Mouse (Mus musculus) MEL (cell line): ENCODE measurements around the gene Dnah6. TPM values are rescaled to one million over a fixed set of nuclear protein-coding genes. Genes with fewer than 3 reads are reported as not detected.

ENCODE experiments used
- DNase-seq: peaks from one replicate; pipeline ENCODE4 v3.0.0; 2011; ENCODE audit warnings: low read depth, low spot score
- H3K27ac ChIP-seq: 2 replicates; pipeline ENCODE4 v1.5.1; 2012; ENCODE audit warnings: low read depth, mild to moderate bottlenecking, control low read depth, low read length, moderate library complexity; ENCODE audit not compliant: control insufficient read depth
- H3K27me3 ChIP-seq, 2 experiments: fragments of 150-350 bp in 1 of 2; sonication (generic) in 1 of 2; 2 replicates each; pipeline ENCODE4 v1.6.1; 2012; ENCODE audit warnings: low read length in 2 of 2, mild to moderate bottlenecking in 2 of 2, improper control_type of control experiment in 1 of 2, moderate library complexity in 1 of 2; ENCODE audit not compliant: insufficient read depth in 2 of 2, control insufficient read depth in 1 of 2
- H3K36me3 ChIP-seq, 2 experiments: 2 replicates each; pipeline ENCODE4 v1.6.1; 2012 to 2014; ENCODE audit warnings: low read length in 2 of 2, improper control_type of control experiment in 1 of 2, inconsistent platforms in 1 of 2, mild to moderate bottlenecking in 1 of 2; ENCODE audit not compliant: insufficient read depth in 2 of 2, control insufficient read depth in 1 of 2
- H3K4me1 ChIP-seq, 2 experiments: fragments of 150-350 bp in 1 of 2; sonication (generic) in 1 of 2; 2 replicates each; pipeline ENCODE4 v1.6.1; 2012; ENCODE audit warnings: low read length in 2 of 2, improper control_type of control experiment in 1 of 2, mild to moderate bottlenecking in 1 of 2; ENCODE audit not compliant: insufficient read depth in 2 of 2, control insufficient read depth in 1 of 2
- H3K4me3 ChIP-seq, 2 experiments: fragments of 150-350 bp in 1 of 2; sonication (generic) in 1 of 2; 2 replicates each; pipeline ENCODE4 v1.5.1; 2012; ENCODE audit warnings: low read depth in 2 of 2, low read length in 2 of 2, mild to moderate bottlenecking in 2 of 2, moderate library complexity in 2 of 2, control low read depth in 1 of 2, improper control_type of control experiment in 1 of 2; ENCODE audit not compliant: control insufficient read depth in 1 of 2, insufficient read depth in 1 of 2
- H3K79me2 ChIP-seq: 2 replicates; pipeline ENCODE4 v1.6.1; 2012; ENCODE audit warnings: mild to moderate bottlenecking, low read length, moderate library complexity; ENCODE audit not compliant: control insufficient read depth, poor library complexity, insufficient read depth
- H3K9ac ChIP-seq: 2 replicates; pipeline ENCODE4 v1.6.1; 2012; ENCODE audit warnings: low read depth, mild to moderate bottlenecking, control low read depth, low read length, moderate library complexity; ENCODE audit not compliant: control insufficient read depth, poor library complexity, severe bottlenecking
- H3K9me3 ChIP-seq: fragments of 150-350 bp; sonication (generic); replicated peaks from 2 replicates; pipeline ENCODE4 v1.6.1; 2012; ENCODE audit warnings: mild to moderate bottlenecking, low read length, improper control_type of control experiment, moderate library complexity; ENCODE audit not compliant: insufficient read depth
- CHD2 ChIP-seq: IDR thresholded peaks from 2 replicates; pipeline ENCODE4 v1.6.1; 2011; ENCODE audit warnings: low read length, improper control_type of control experiment
- CTCF ChIP-seq, 3 experiments: IDR thresholded peaks in 2 of 3; conservative IDR thresholded peaks in 1 of 3; 2 replicates each; pipeline ENCODE4 v1.5.1; 2011 to 2012; ENCODE audit warnings: low read length in 3 of 3, low read depth in 2 of 3, mild to moderate bottlenecking in 2 of 3, improper control_type of control experiment in 1 of 3, inconsistent platforms in 1 of 3, mixed read lengths in 1 of 3, moderate library complexity in 1 of 3; ENCODE audit not compliant: control insufficient read depth in 1 of 3, insufficient read depth in 1 of 3, poor library complexity in 1 of 3, severe bottlenecking in 1 of 3
- E2F4 ChIP-seq: IDR thresholded peaks from 2 replicates; pipeline ENCODE4 v1.6.1; 2011; ENCODE audit warnings: low read depth, low read length, improper control_type of control experiment, borderline replicate concordance
- EP300 ChIP-seq, 2 experiments: IDR thresholded peaks; 2 replicates each; pipeline ENCODE4 v1.6.1; 2011; ENCODE audit warnings: improper control_type of control experiment in 2 of 2, low read length in 2 of 2, low read depth in 1 of 2, mild to moderate bottlenecking in 1 of 2
- HCFC1 ChIP-seq: IDR thresholded peaks from 2 replicates; pipeline ENCODE4 v1.6.1; 2012; ENCODE audit warnings: low read depth, mild to moderate bottlenecking, inconsistent platforms, low read length, improper control_type of control experiment, moderate library complexity
- JUND ChIP-seq: IDR thresholded peaks from 2 replicates; pipeline ENCODE4 v1.6.1; 2011; ENCODE audit warnings: low read depth, mild to moderate bottlenecking, improper control_type of control experiment, low read length
- KAT2A ChIP-seq: conservative IDR thresholded peaks from 2 replicates; pipeline ENCODE4 v1.6.1; 2012; ENCODE audit warnings: low read depth, low read length, improper control_type of control experiment, inconsistent platforms
- MAX ChIP-seq: IDR thresholded peaks from 2 replicates; pipeline ENCODE4 v1.6.1; 2011; ENCODE audit warnings: low read length, improper control_type of control experiment
- MXI1 ChIP-seq: IDR thresholded peaks from 2 replicates; pipeline ENCODE4 v1.6.1; 2011; ENCODE audit warnings: mild to moderate bottlenecking, low read depth, low read length, improper control_type of control experiment
- MYC ChIP-seq: IDR thresholded peaks from 2 replicates; pipeline ENCODE4 v1.6.1; 2011; ENCODE audit warnings: low read depth, mild to moderate bottlenecking, low read length, improper control_type of control experiment, moderate library complexity
- NRF1 ChIP-seq: IDR thresholded peaks from 2 replicates; pipeline ENCODE4 v1.6.1; 2014; ENCODE audit warnings: low read depth, mild to moderate bottlenecking, inconsistent platforms, low read length, improper control_type of control experiment, moderate library complexity; ENCODE audit not compliant: poor library complexity, insufficient read depth, severe bottlenecking
- POLR2A ChIP-seq, 2 experiments: IDR thresholded peaks; 2 replicates each; pipeline ENCODE4 v1.6.1; 2011 to 2012; ENCODE audit warnings: low read length in 2 of 2, mild to moderate bottlenecking in 2 of 2, control low read depth in 1 of 2, improper control_type of control experiment in 1 of 2, low read depth in 1 of 2, moderate library complexity in 1 of 2; ENCODE audit not compliant: control insufficient read depth in 1 of 2, insufficient read depth in 1 of 2, poor library complexity in 1 of 2
- POLR2AphosphoS2 ChIP-seq: IDR thresholded peaks from 2 replicates; pipeline ENCODE4 v1.6.1; 2011; ENCODE audit warnings: low read length, improper control_type of control experiment
- POLR2AphosphoS5 ChIP-seq: IDR thresholded peaks from 2 replicates; pipeline ENCODE4 v1.6.1; 2012; ENCODE audit warnings: low read depth, borderline replicate concordance, mild to moderate bottlenecking, inconsistent platforms, low read length, moderate library complexity, mixed read lengths
- RCOR1 ChIP-seq: IDR thresholded peaks from 2 replicates; pipeline ENCODE4 v1.6.1; 2012; ENCODE audit warnings: low read depth, mild to moderate bottlenecking, inconsistent platforms, low read length, improper control_type of control experiment
- SIN3A ChIP-seq: IDR thresholded peaks from 2 replicates; pipeline ENCODE4 v1.6.1; 2012; ENCODE audit warnings: low read length, improper control_type of control experiment, inconsistent platforms
- TAL1 ChIP-seq: IDR thresholded peaks from 2 replicates; pipeline ENCODE4 v1.6.1; 2012; ENCODE audit warnings: mild to moderate bottlenecking, inconsistent platforms, low read length, moderate library complexity, mixed read lengths
- TBP ChIP-seq: IDR thresholded peaks from 2 replicates; pipeline ENCODE4 v1.8.0; 2011; ENCODE audit warnings: low read depth, low read length, improper control_type of control experiment
- TCF12 ChIP-seq: IDR thresholded peaks from 2 replicates; pipeline ENCODE4 v1.6.1; 2014; ENCODE audit warnings: low read depth, mild to moderate bottlenecking, inconsistent platforms, low read length, improper control_type of control experiment, moderate library complexity
- UBTF ChIP-seq: IDR thresholded peaks from 2 replicates; pipeline ENCODE4 v1.6.1; 2012; ENCODE audit warnings: low read depth, mild to moderate bottlenecking, inconsistent platforms, low read length, improper control_type of control experiment, moderate library complexity, borderline replicate concordance; ENCODE audit not compliant: insufficient read depth
- polyA plus RNA-seq, 2 experiments: library from polyadenylated mRNA; stranded (reverse) in 1 of 2; unstranded in 1 of 2; fragments of >175 nt in 1 of 2; fragments of >200 nt in 1 of 2; gene quantifications; 2 replicates each; pipeline versions ENCODE4 v1.2.1 to v1.2.4; 2012; ENCODE audit warnings: low replicate concordance in 2 of 2, low read depth in 1 of 2; ENCODE audit not compliant: insufficient read length in 2 of 2, insufficient read depth in 1 of 2, missing spikeins in 1 of 2
- total RNA-seq: library from RNA; depleted of rRNA; stranded (reverse); fragments of 300-350 nt; gene quantifications from 2 replicates; pipeline ENCODE4 v1.2.3, GENCODE M21; 2012

The Dnah6 gene
- total and polyA plus RNA-seq, 3 experiments, result not detected

GRCm38 (mm10) chr6:73140836-73141235 is 80.6 kb downstream of the Dnah6 start:
- Histone ChIP-seq H3K9ac (no peak overlapping the region), H3K27me3 (no peaks in the 10 kb centered on the region), H3K4me1 (no peaks in the 10 kb centered on the region), H3K27ac (no peak overlapping the region), H3K79me2 (no peaks in the 10 kb centered on the region), H3K36me3 (no peaks in the 10 kb centered on the region), H3K9me3 (no peaks in the 10 kb centered on the region), H3K4me3 (no peak overlapping the region)
- TF ChIP-seq EP300 (IDR thresholded peaks at IDR 0.05; ENCODE audit: low read depth in 1 of 2, low read length in 2 of 2) (no peak), MXI1 (no peak), KAT2A (no peak), TAL1 (no peak), E2F4 (no peak), POLR2AphosphoS5 (no peak), CTCF (IDR thresholded peaks at IDR 0.05 in 2 of 3, conservative IDR thresholded peaks at IDR 0.05 in 1 of 3; ENCODE audit: control insufficient read depth in 1 of 3, insufficient read depth in 1 of 3, low read depth in 2 of 3, low read length in 3 of 3, poor library complexity in 1 of 3, severe bottlenecking in 1 of 3) (no peak), NRF1 (no peak), RCOR1 (no peak), MYC (no peak), POLR2AphosphoS2 (no peak), TCF12 (no peak), CHD2 (no peak), TBP (no peak), POLR2A (IDR thresholded peaks at IDR 0.05; ENCODE audit: control insufficient read depth in 1 of 2, insufficient read depth in 1 of 2, low read depth in 1 of 2, low read length in 2 of 2, poor library complexity in 1 of 2) (no peak)
- DNase-seq, result no peak

DNA sequence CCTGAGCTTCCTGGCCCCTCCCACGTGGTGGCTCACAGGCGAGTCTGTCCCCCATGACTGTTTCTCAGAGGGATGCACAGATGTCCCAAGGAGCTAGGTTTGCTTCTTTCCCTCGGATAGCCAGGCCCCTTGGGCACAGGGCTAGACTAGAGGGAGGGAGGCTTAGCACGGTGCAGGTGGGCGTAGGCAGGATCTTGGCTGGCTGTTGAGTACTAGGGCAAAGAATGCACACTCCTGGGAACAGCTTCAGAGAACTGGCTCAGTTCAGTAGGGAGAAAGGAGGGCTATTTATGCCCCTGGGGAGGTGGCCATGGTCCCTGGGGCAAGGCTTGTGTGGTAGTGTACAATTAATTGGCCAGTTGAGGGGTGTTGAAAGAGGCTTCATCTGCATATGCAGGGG is 88.7 kb downstream of the Dnah6 start:
- no peaks in the 10 kb centered on the region for H3K27me3 ChIP-seq
- no peaks in the 10 kb centered on the region for H3K36me3 ChIP-seq
- TF ChIP-seq KAT2A (no peak), HCFC1 (no peak), POLR2A (IDR thresholded peaks at IDR 0.05; ENCODE audit: control insufficient read depth in 1 of 2, insufficient read depth in 1 of 2, low read depth in 1 of 2, low read length in 2 of 2, poor library complexity in 1 of 2) (no peak), SIN3A (no peak), MYC (no peak), MXI1 (no peak), JUND (no peak), UBTF (no peak), MAX (no peak)
- H3K4me1 ChIP-seq, result no peaks in the 10 kb centered on the region
- DNase-seq, result no peak
- no peak overlapping the region for H3K9ac ChIP-seq
- no peak overlapping the region for H3K4me3 ChIP-seq
- no peaks in the 10 kb centered on the region for H3K9me3 ChIP-seq
- no peak overlapping the region for H3K27ac ChIP-seq
- H3K79me2 ChIP-seq, result no peaks in the 10 kb centered on the region
